ENCODE assay signal across 8 mouse cellular contexts in genomic region chr3:84615050-84615855, GRCm38 (mm10). TPM values are rescaled to one million over a fixed set of nuclear protein-coding genes. Genes with fewer than 3 reads are reported as not detected.
DNase-seq lines count a peak whose midpoint lies in the region; ATAC-seq and TF ChIP-seq lines count a peak whose summit lies in the region.
"Had no signal": no experiment of that assay in that cellular context is flagged by ENCODE, and none has a peak within 500 bp of the region (broad histone marks: within the 10 kb centered on the region; RNA-seq: fewer than 3 reads in every experiment).

No protein-coding gene starts in this region.

- peak; percentile 77 for ATAC-seq in CD4-positive, CD25-positive, alpha-beta regulatory T cell, adult 4 months
- no peak for ATAC-seq in embryonic facial prominence, embryonic 14.5 days (ENCODE audit: low read depth)

- 26% methylated on average over 5 of the region's 5 CpGs for WGBS in embryonic facial prominence, embryonic 14.5 days

- H3K4me2 ChIP-seq in embryonic facial prominence, embryonic 14.5 days (ENCODE audit: low read depth, low read length): no peak overlapping the region
- H3K4me2 ChIP-seq: midbrain, embryonic 12.5 days had no signal

- H3K27ac ChIP-seq in layer of hippocampus, adult 2 months: no peak overlapping the region
- H3K27ac ChIP-seq in embryonic facial prominence, embryonic 14.5 days (replicated peaks; ENCODE audit: low read depth, low read length): no peak overlapping the region
- H3K27ac ChIP-seq: midbrain, embryonic 12.5 days had no signal

- H3K27me3 ChIP-seq in embryonic facial prominence, embryonic 14.5 days (replicated peaks; ENCODE audit: control insufficient read depth, insufficient read depth, low read length): no peaks in the 10 kb centered on the region
- H3K27me3 ChIP-seq: midbrain, embryonic 12.5 days had no signal

- H3K4me3 ChIP-seq in layer of hippocampus, adult 2 months: no peak overlapping the region
- H3K4me3 ChIP-seq in embryonic facial prominence, embryonic 14.5 days (ENCODE audit: low read depth, low read length): no peak overlapping the region
- H3K4me3 ChIP-seq: midbrain, embryonic 12.5 days had no signal

- H3K9me3 ChIP-seq in embryonic facial prominence, embryonic 14.5 days (ENCODE audit: control insufficient read depth, low read length): 0 out of 2 replicates have a peak, but pooled peaks cover 4% of the 10 kb centered on the region
- H3K9me3 ChIP-seq: midbrain, embryonic 12.5 days had no signal

- peak; percentile 46 to 50 for DNase-seq in layer of hippocampus, adult 2 months (ENCODE audit: low spot score in 2 of 2)
- DNase-seq in layer of hippocampus, adult 8-10 months (ENCODE audit: low spot score in 2 of 2): no peak
- peak; percentile 75 for DNase-seq in NIH3T3 (ENCODE audit: low read depth)
- DNase-seq in embryonic facial prominence, embryonic 14.5 days (ENCODE audit: low spot score): peak; percentile 78
- peak; percentile 50 to 55 for DNase-seq in left cerebral cortex, postnatal 14 days (ENCODE audit: low spot score in 2 of 2)
- DNase-seq in thymus, postnatal 25 days: peak; percentile 19

- no peak overlapping the region for H3K9ac ChIP-seq in embryonic facial prominence, embryonic 14.5 days (ENCODE audit: low read depth, low read length)

- peak; percentile 90 for TF ChIP-seq CTCF in layer of hippocampus, adult 2 months (conservative IDR thresholded peaks at IDR 0.05)

- intact Hi-C loops in left cerebral cortex, postnatal 14 days (cut with DNase I): loop anchor here (5.0 to 10.0 kb wide), 3 partner anchors 77 to 270 kb away; no protein-coding TSS in a partner anchor

- H3K4me1 ChIP-seq in embryonic facial prominence, embryonic 14.5 days (ENCODE audit: control insufficient read depth, insufficient read depth, low read length): no peaks in the 10 kb centered on the region
- H3K4me1 ChIP-seq: midbrain, embryonic 12.5 days had no signal

- H3K36me3 ChIP-seq in embryonic facial prominence, embryonic 14.5 days (ENCODE audit: control insufficient read depth, insufficient read depth, low read length): no peaks in the 10 kb centered on the region
- H3K36me3 ChIP-seq: midbrain, embryonic 12.5 days had no signal

RNA-seq across cellular contexts. Expression of gene Tigd4, which starts 21.9 kb away (rescaled TPM):
- total RNA-seq in layer of hippocampus, adult 2 months (2021): under 1 TPM in 1 of 2 experiments, not detected in 1; 0.12 TPM
- not detected for total RNA-seq in layer of hippocampus, adult 8-10 months (2022)
- not detected for polyA plus RNA-seq in CD4-positive, CD25-positive, alpha-beta regulatory T cell, adult 4 months (2017; shearing (Covaris generic))
- 2.0 and 2.7 TPM in 2 replicates for polyA plus RNA-seq in embryonic facial prominence, embryonic 14.5 days (2014; fragmentation: Nextera tagmentation; extraction: Ambion mirVana)
- total RNA-seq in left cerebral cortex, postnatal 14 days (2021): not detected
- polyA plus RNA-seq: midbrain, embryonic 12.5 days had no signal

RNA-seq across cellular contexts. Expression of gene Arfip1, which starts 32.8 kb away (rescaled TPM):
- total RNA-seq in layer of hippocampus, adult 2 months (2021): 10 to 100 TPM; 18.2 to 18.7 TPM
- 10 to 100 TPM; 20.4 to 23.8 (median 20.6) TPM for total RNA-seq in layer of hippocampus, adult 8-10 months (2022)
- 10 to 100 TPM; 37.0 to 40.9 TPM for polyA plus RNA-seq in CD4-positive, CD25-positive, alpha-beta regulatory T cell, adult 4 months (2017; shearing (Covaris generic))
- 55.3 and 56.5 TPM in 2 replicates for polyA plus RNA-seq in embryonic facial prominence, embryonic 14.5 days (2014; fragmentation: Nextera tagmentation; extraction: Ambion mirVana)
- total RNA-seq in left cerebral cortex, postnatal 14 days (2021): 10 to 100 TPM; 15.5 to 16.3 TPM

RNA-seq across cellular contexts. Expression of gene Tmem154, which starts 50.7 kb away (rescaled TPM):
- under 1 TPM; 0.12 to 0.72 TPM for total RNA-seq in layer of hippocampus, adult 2 months (2021)
- 1 to 10 TPM in 2 of 4 experiments, under 1 TPM in 2; 0.49 to 2.8 (median 0.92) TPM for total RNA-seq in layer of hippocampus, adult 8-10 months (2022)
- polyA plus RNA-seq in CD4-positive, CD25-positive, alpha-beta regulatory T cell, adult 4 months (2017; shearing (Covaris generic)): 100 to 1,000 TPM; 140 to 141 TPM
- polyA plus RNA-seq in embryonic facial prominence, embryonic 14.5 days (2014; fragmentation: Nextera tagmentation; extraction: Ambion mirVana): 4.6 TPM in 2 replicates
- 1 to 10 TPM in 1 of 2 experiments, under 1 TPM in 1; 0.78 to 1.4 TPM for total RNA-seq in left cerebral cortex, postnatal 14 days (2021)

Comparison
In these comparisons a context has a peak if more than half of its experiments do, and no peak if none do; other contexts are left out.
1. DNase-seq: peak in layer of hippocampus, adult 2 months (2 of 2), NIH3T3 (single experiment), embryonic facial prominence, embryonic 14.5 days (single experiment), left cerebral cortex, postnatal 14 days (2 of 2) and thymus, postnatal 25 days (single experiment); none in layer of hippocampus, adult 8-10 months (0 of 2).